Mouse (Mus musculus): ENCODE measurements around the gene Cd93. TPM values are rescaled to one million over a fixed set of nuclear protein-coding genes. Genes with fewer than 3 reads are reported as not detected.
A peak's percentile ranks its signal among the peaks of the same experiment; 100 is the strongest.

Gene Cd93
- polyA plus RNA-seq (2012; rRNA removed): 4.1 and 4.4 TPM in 2 replicates

- DNase-seq (ENCODE audit: extremely low spot score in 1 of 2, low spot score in 1 of 2): no peak
Observed at GRCm38 (mm10) chr2:148443249-148443958, at the start of gene Cd93. Gene Cd93, minus strand, starts transcription at chr2:148443563.

- DNase-seq (ENCODE audit: extremely low spot score in 1 of 2, low spot score in 1 of 2): no peak
Observed at GRCm38 (mm10) chr2:148492108-148492507, 48.7 kb upstream of the Cd93 start.

GRCm38 (mm10) chr2:148490150-148490549, 46.8 kb upstream of the Cd93 start:
- DNase-seq (ENCODE audit: extremely low spot score in 1 of 2, low spot score in 1 of 2): no peak

GRCm38 (mm10) chr2:148488885-148489284, 45.5 kb upstream of the Cd93 start:
- no peak for DNase-seq (ENCODE audit: extremely low spot score in 1 of 2, low spot score in 1 of 2)

GRCm38 (mm10) chr2:148485576-148485975, 42.2 kb upstream of the Cd93 start:
- no peak for DNase-seq (ENCODE audit: extremely low spot score in 1 of 2, low spot score in 1 of 2)

- DNase-seq (ENCODE audit: extremely low spot score in 1 of 2, low spot score in 1 of 2): no peak
Observed at GRCm38 (mm10) chr2:148480376-148480775, 37.0 kb upstream of the Cd93 start.

- peak in 1 of 2 experiments; percentile 3 for DNase-seq (ENCODE audit: extremely low spot score in 1 of 2, low spot score in 1 of 2)
Observed at GRCm38 (mm10) chr2:148478141-148478701, 34.9 kb upstream of the Cd93 start.

- no peak for DNase-seq (ENCODE audit: extremely low spot score in 1 of 2, low spot score in 1 of 2)
Observed at GRCm38 (mm10) chr2:148477346-148477745, 34.0 kb upstream of the Cd93 start.

GRCm38 (mm10) chr2:148476576-148476975, 33.2 kb upstream of the Cd93 start:
- DNase-seq (ENCODE audit: extremely low spot score in 1 of 2, low spot score in 1 of 2): no peak

- DNase-seq (ENCODE audit: extremely low spot score in 1 of 2, low spot score in 1 of 2): no peak
Observed at GRCm38 (mm10) chr2:148475879-148476495, 32.6 kb upstream of the Cd93 start.

- DNase-seq (ENCODE audit: extremely low spot score in 1 of 2, low spot score in 1 of 2): no peak
Observed at GRCm38 (mm10) chr2:148469341-148470238, 26.2 kb upstream of the Cd93 start.

- no peak for DNase-seq (ENCODE audit: extremely low spot score in 1 of 2, low spot score in 1 of 2)
Observed at GRCm38 (mm10) chr2:148467921-148468440, 24.6 kb upstream of the Cd93 start.

- DNase-seq (ENCODE audit: extremely low spot score in 1 of 2, low spot score in 1 of 2): no peak
Observed at GRCm38 (mm10) chr2:148455341-148455740, 12.0 kb upstream of the Cd93 start.

- no peak for DNase-seq (ENCODE audit: extremely low spot score in 1 of 2, low spot score in 1 of 2)
Observed at GRCm38 (mm10) chr2:148454014-148454542, 10.7 kb upstream of the Cd93 start.

GRCm38 (mm10) chr2:148453061-148453460, 9.7 kb upstream of the Cd93 start:
- DNase-seq (ENCODE audit: extremely low spot score in 1 of 2, low spot score in 1 of 2): no peak

- no peak for DNase-seq (ENCODE audit: extremely low spot score in 1 of 2, low spot score in 1 of 2)
Observed at GRCm38 (mm10) chr2:148451498-148451897, 8.1 kb upstream of the Cd93 start.

- no peak for DNase-seq (ENCODE audit: extremely low spot score in 1 of 2, low spot score in 1 of 2)
Observed at GRCm38 (mm10) chr2:148450616-148451015, 7.3 kb upstream of the Cd93 start.

GRCm38 (mm10) chr2:148449659-148450058, 6.3 kb upstream of the Cd93 start:
- DNase-seq (ENCODE audit: extremely low spot score in 1 of 2, low spot score in 1 of 2): no peak

GRCm38 (mm10) chr2:148446446-148446845, 3.1 kb upstream of the Cd93 start:
- no peak for DNase-seq (ENCODE audit: extremely low spot score in 1 of 2, low spot score in 1 of 2)

GRCm38 (mm10) chr2:148445616-148446015, 2.3 kb upstream of the Cd93 start:
- DNase-seq (ENCODE audit: extremely low spot score in 1 of 2, low spot score in 1 of 2): no peak
